ENCODE assay signal across 16 mouse cellular contexts in genomic region chr11:81385547-81385946, GRCm38 (mm10).
"Had no signal": no experiment of that assay in that cellular context is flagged by ENCODE, and none has a peak within 500 bp of the region (broad histone marks: within the 10 kb centered on the region; RNA-seq: fewer than 3 reads in every experiment).

No protein-coding gene starts in this region.

- H3K9me3 ChIP-seq: liver, embryonic 13.5 days; liver, embryonic 15.5 days; midbrain, embryonic 13.5 days; midbrain, embryonic 15.5 days; neural tube, embryonic 12.5 days had no signal

- DNase-seq: liver, embryonic 13.5 days; liver, postnatal 0 days; lung, adult 2 months; right cerebral cortex, postnatal 25 days; right cerebral cortex, postnatal 4 days; spleen, adult 18-20 months; thymus, adult 18-20 months; thymus, postnatal 14 days; thymus, postnatal 36 days had no signal

- H3K4me3 ChIP-seq: liver, embryonic 13.5 days; liver, embryonic 15.5 days; megakaryocyte, embryonic 14.5 days; midbrain, embryonic 13.5 days; midbrain, embryonic 15.5 days; neural tube, embryonic 12.5 days had no signal

- H3K4me2 ChIP-seq: liver, embryonic 13.5 days; liver, embryonic 15.5 days; midbrain, embryonic 11.5 days; midbrain, embryonic 13.5 days; midbrain, embryonic 15.5 days; neural tube, embryonic 12.5 days had no signal

- H3K36me3 ChIP-seq: liver, embryonic 13.5 days; liver, embryonic 15.5 days; midbrain, embryonic 13.5 days; midbrain, embryonic 15.5 days; neural tube, embryonic 12.5 days had no signal

- ATAC-seq: liver, postnatal 0 days; midbrain, embryonic 13.5 days; midbrain, embryonic 15.5 days had no signal

- H3K4me1 ChIP-seq: liver, embryonic 13.5 days; liver, embryonic 15.5 days; megakaryocyte, embryonic 14.5 days; neural tube, embryonic 12.5 days had no signal

- H3K9ac ChIP-seq: liver, embryonic 13.5 days; liver, embryonic 15.5 days; liver, postnatal 0 days; midbrain, embryonic 13.5 days; midbrain, embryonic 15.5 days; neural tube, embryonic 12.5 days had no signal

- H3K27me3 ChIP-seq: liver, embryonic 13.5 days; liver, embryonic 15.5 days; megakaryocyte, embryonic 14.5 days; midbrain, embryonic 13.5 days; midbrain, embryonic 15.5 days; neural tube, embryonic 12.5 days had no signal

- H3K27ac ChIP-seq: liver, embryonic 13.5 days; liver, embryonic 15.5 days; macrophage; midbrain, embryonic 13.5 days; midbrain, embryonic 15.5 days; neural tube, embryonic 12.5 days had no signal
